Mouse (Mus musculus) forebrain, embryonic 14.5 days (tissue): ENCODE measurements around the gene Tap2. TPM values are rescaled to one million over a fixed set of nuclear protein-coding genes. Genes with fewer than 3 reads are reported as not detected.
"Not testable (repeated sequence)": the region's sequence is repeated elsewhere in the genome, so short reads cannot be mapped to it uniquely, and the experiment has no call there.

Experiments
- ATAC-seq: fragments of 200-750 bp; cut with Nextera tagmentation; 2 replicates; pipeline ENCODE4 v1.8.0; 2017; ENCODE audit warnings: mild to moderate bottlenecking, moderate library complexity
- DNase-seq: peaks from one replicate; pipeline ENCODE4 v3.0.0-alpha.2; 2015; ENCODE audit warnings: low spot score
- H3K27ac ChIP-seq: fragments of 300-500 bp; sonication (generic); 2 replicates; pipeline ENCODE4 v1.5.1; 2014; ENCODE audit warnings: low read depth, mild to moderate bottlenecking, control low read depth, low read length, moderate library complexity
- H3K27me3 ChIP-seq: fragments of 300-500 bp; sonication (generic); replicated peaks from 2 replicates; pipeline ENCODE4 v1.6.1; 2014; ENCODE audit warnings: low read length, control low read depth, mixed read lengths; ENCODE audit not compliant: control insufficient read depth, insufficient read depth
- H3K36me3 ChIP-seq: fragments of 300-500 bp; sonication (generic); 2 replicates; pipeline ENCODE4 v1.6.1; 2014; ENCODE audit warnings: low read length, control low read depth; ENCODE audit not compliant: control insufficient read depth, insufficient read depth
- H3K4me1 ChIP-seq: fragments of 300-500 bp; sonication (generic); 2 replicates; pipeline ENCODE4 v1.6.1; 2014; ENCODE audit warnings: antibody characterized with exemption, low read length, control low read depth; ENCODE audit not compliant: control insufficient read depth, insufficient read depth
- H3K4me2 ChIP-seq: fragments of 300-500 bp; sonication (generic); 2 replicates; pipeline ENCODE4 v1.6.1; 2014; ENCODE audit warnings: mild to moderate bottlenecking, control low read depth, low read length
- H3K4me3 ChIP-seq: fragments of 300-500 bp; sonication (generic); 2 replicates; pipeline ENCODE4 v1.5.1; 2014; ENCODE audit warnings: low read depth, low read length, control low read depth
- H3K9ac ChIP-seq: fragments of 300-500 bp; sonication (generic); 2 replicates; pipeline ENCODE4 v1.6.1; 2014; ENCODE audit warnings: mild to moderate bottlenecking, low read length, control low read depth, moderate library complexity
- H3K9me3 ChIP-seq: fragments of 300-500 bp; sonication (generic); replicated peaks from 2 replicates; pipeline ENCODE4 v1.6.1; 2016; ENCODE audit warnings: low read length, control low read depth, mixed read lengths; ENCODE audit not compliant: control insufficient read depth
- WGBS: fragments of 180-500 bp; shearing (Covaris S2); extraction: QIAGEN DNeasy Blood & Tissue Kit; methylation state at CpG from one replicate; pipeline ENCODE4 v1.1.7; 2014; 5-methylcytosine and 5-hydroxymethylcytosine counted together
- polyA plus RNA-seq: library from polyadenylated mRNA; unstranded; fragments of >200 nt; fragmentation: Nextera tagmentation; extraction: Ambion mirVana; gene quantifications from 2 replicates; pipeline ENCODE4 v1.2.1, GENCODE M21; 2014

The Tap2 gene
- polyA plus RNA-seq, 1 experiment from 2014 or later: 0.28 TPM

GRCm38 (mm10) chr17:34217216-34217928 is 14.0 kb downstream of the Tap2 start:
- no peaks in the 10 kb centered on the region for H3K36me3 ChIP-seq
- no peak overlapping the region for H3K4me2 ChIP-seq
- no peak overlapping the region for H3K27ac ChIP-seq
- no peak overlapping the region for H3K9ac ChIP-seq
- DNase-seq: no peak
- ATAC-seq: no peak
- no peaks in the 10 kb centered on the region for H3K4me1 ChIP-seq
- no peak overlapping the region for H3K4me3 ChIP-seq
- no peaks in the 10 kb centered on the region for H3K9me3 ChIP-seq
- peaks cover 19% of the 10 kb centered on the region for H3K27me3 ChIP-seq
- 86% methylated on average over 8 of the region's 8 CpGs for WGBS

- no peak overlapping the region for H3K27ac ChIP-seq
- no peak overlapping the region for H3K4me2 ChIP-seq
- ATAC-seq (no peak), DNase-seq (no peak)
- no peaks in the 10 kb centered on the region for H3K9me3 ChIP-seq
- H3K4me3 ChIP-seq: no peak overlapping the region
- no peaks in the 10 kb centered on the region for H3K36me3 ChIP-seq
- no peaks in the 10 kb centered on the region for H3K4me1 ChIP-seq
- WGBS: 88% methylated on average over 5 of the region's 5 CpGs
- H3K27me3 ChIP-seq: peaks cover 14% of the 10 kb centered on the region
- no peak overlapping the region for H3K9ac ChIP-seq
Observed at GRCm38 (mm10) chr17:34217986-34218385, 14.7 kb downstream of the Tap2 start.

GRCm38 (mm10) chr17:34218675-34219074 is 15.3 kb downstream of the Tap2 start:
- no peak overlapping the region for H3K4me2 ChIP-seq
- no peaks in the 10 kb centered on the region for H3K4me1 ChIP-seq
- ATAC-seq (no peak), DNase-seq (no peak)
- H3K27ac ChIP-seq: no peak overlapping the region
- no peaks in the 10 kb centered on the region for H3K36me3 ChIP-seq
- H3K4me3 ChIP-seq: no peak overlapping the region
- H3K27me3 ChIP-seq: peaks cover 8% of the 10 kb centered on the region
- no peak overlapping the region for H3K9ac ChIP-seq
- WGBS: 57% methylated on average over 11 of the region's 11 CpGs
- H3K9me3 ChIP-seq: no peaks in the 10 kb centered on the region

GRCm38 (mm10) chr17:34219096-34219495 is 15.8 kb downstream of the Tap2 start:
- not testable (repeated sequence) for H3K9ac ChIP-seq, H3K36me3 ChIP-seq, ATAC-seq, H3K4me2 ChIP-seq, H3K4me1 ChIP-seq, H3K27ac ChIP-seq, H3K4me3 ChIP-seq, H3K9me3 ChIP-seq, DNase-seq, H3K27me3 ChIP-seq
- WGBS: 90% methylated on average over 8 of the region's 11 CpGs

GRCm38 (mm10) chr17:34219801-34220200 is 16.5 kb downstream of the Tap2 start:
- WGBS: 100% methylated on average over 3 of the region's 7 CpGs
- not testable (repeated sequence) for H3K9me3 ChIP-seq, H3K4me3 ChIP-seq, H3K36me3 ChIP-seq, ATAC-seq, H3K4me1 ChIP-seq, H3K27me3 ChIP-seq, H3K9ac ChIP-seq, H3K4me2 ChIP-seq, DNase-seq, H3K27ac ChIP-seq

- WGBS: 97% methylated on average over 5 of the region's 16 CpGs
- not testable (repeated sequence) for H3K27ac ChIP-seq, DNase-seq
Observed at GRCm38 (mm10) chr17:34220401-34220800, 17.1 kb downstream of the Tap2 start.

GRCm38 (mm10) chr17:34224816-34225215 is 21.5 kb downstream of the Tap2 start:
- Histone ChIP-seq H3K27me3 (no peaks in the 10 kb centered on the region), H3K4me3 (no peak overlapping the region), H3K4me2 (no peak overlapping the region), H3K9me3 (no peaks in the 10 kb centered on the region), H3K4me1 (no peaks in the 10 kb centered on the region), H3K9ac (no peak overlapping the region), H3K36me3 (no peaks in the 10 kb centered on the region), H3K27ac (no peak overlapping the region)
- ATAC-seq (no peak), DNase-seq (no peak)
- 92% methylated on average over 3 of the region's 3 CpGs for WGBS

More at GRCm38 (mm10) chr17:34220401-34220800, 17.1 kb downstream of the Tap2 start:
- H3K4me1 ChIP-seq, H3K4me2 ChIP-seq, H3K27me3 ChIP-seq, H3K4me3 ChIP-seq, ATAC-seq, H3K36me3 ChIP-seq, H3K9ac ChIP-seq, H3K9me3 ChIP-seq: not testable (repeated sequence)

- DNase-seq (no peak), ATAC-seq (no peak)
- Histone ChIP-seq H3K27me3 (no peaks in the 10 kb centered on the region), H3K27ac (no peak overlapping the region), H3K4me2 (no peak overlapping the region), H3K4me1 (no peaks in the 10 kb centered on the region), H3K36me3 (no peaks in the 10 kb centered on the region), H3K9me3 (no peaks in the 10 kb centered on the region), H3K9ac (no peak overlapping the region), H3K4me3 (no peak overlapping the region)
- WGBS: 95% methylated on average over 8 of the region's 8 CpGs
Observed at GRCm38 (mm10) chr17:34225426-34225825, 22.1 kb downstream of the Tap2 start.

GRCm38 (mm10) chr17:34225911-34226310 is 22.6 kb downstream of the Tap2 start:
- H3K4me2 ChIP-seq, H3K9ac ChIP-seq, DNase-seq, ATAC-seq, H3K36me3 ChIP-seq, H3K9me3 ChIP-seq, H3K4me3 ChIP-seq, H3K27me3 ChIP-seq, H3K4me1 ChIP-seq, H3K27ac ChIP-seq: not testable (repeated sequence)
- WGBS: 97% methylated on average over 13 of the region's 23 CpGs
